Mouse (Mus musculus) midbrain, embryonic 14.5 days (tissue): Measurements from ENCODE around the gene Lysmd2. TPM values are rescaled to one million over a fixed set of nuclear protein-coding genes. Genes with fewer than 3 reads are reported as not detected.

Source experiments
- ATAC-seq: fragments of 200-750 bp; cut with Nextera tagmentation; 2 replicates; pipeline ENCODE4 v1.8.0; 2017; ENCODE audit warnings: moderate number of reproducible peaks, moderate library complexity; ENCODE audit not compliant: low FRiP score, low TSS enrichment
- DNase-seq: peaks from one replicate; pipeline ENCODE4 v3.0.0-alpha.2; 2015
- H3K27ac ChIP-seq: fragments of 300-500 bp; sonication (generic); replicated peaks from 2 replicates; pipeline ENCODE4 v1.5.1; 2014; ENCODE audit warnings: mild to moderate bottlenecking, low read depth, low read length, moderate library complexity
- H3K27me3 ChIP-seq: fragments of 300-500 bp; sonication (generic); 2 replicates; pipeline ENCODE4 v1.6.1; 2014; ENCODE audit warnings: low read length, control low read depth, mixed read lengths; ENCODE audit not compliant: control insufficient read depth, insufficient read depth
- H3K36me3 ChIP-seq: fragments of 300-500 bp; sonication (generic); 2 replicates; pipeline ENCODE4 v1.6.1; 2014; ENCODE audit warnings: low read length, control low read depth; ENCODE audit not compliant: control insufficient read depth, insufficient read depth
- H3K4me1 ChIP-seq: fragments of 300-500 bp; sonication (generic); 2 replicates; pipeline ENCODE4 v1.6.1; 2014; ENCODE audit warnings: mild to moderate bottlenecking, antibody characterized with exemption, low read length, control low read depth; ENCODE audit not compliant: control insufficient read depth, insufficient read depth
- H3K4me2 ChIP-seq: fragments of 300-500 bp; sonication (generic); 2 replicates; pipeline ENCODE4 v1.6.1; 2014; ENCODE audit warnings: mild to moderate bottlenecking, low read length, moderate library complexity
- H3K4me3 ChIP-seq: fragments of 300-500 bp; sonication (generic); replicated peaks from 2 replicates; pipeline ENCODE4 v1.5.1; 2014; ENCODE audit warnings: low read depth, low read length
- H3K9ac ChIP-seq: fragments of 300-500 bp; sonication (generic); replicated peaks from 2 replicates; pipeline ENCODE4 v1.6.1; 2014; ENCODE audit warnings: mild to moderate bottlenecking, low read length, moderate library complexity
- H3K9me3 ChIP-seq: fragments of 300-500 bp; sonication (generic); 2 replicates; pipeline ENCODE4 v1.6.1; 2016; ENCODE audit warnings: low read length, control low read depth, mixed read lengths; ENCODE audit not compliant: control insufficient read depth
- WGBS: fragments of 180-500 bp; shearing (Covaris S2); extraction: QIAGEN DNeasy Blood & Tissue Kit; methylation state at CpG from one replicate; pipeline ENCODE4 v1.1.7; 2014; 5-methylcytosine and 5-hydroxymethylcytosine counted together
- polyA plus RNA-seq: library from polyadenylated mRNA; unstranded; fragments of >200 nt; fragmentation: Nextera tagmentation; extraction: Ambion mirVana; gene quantifications from 2 replicates; pipeline ENCODE4 v1.2.1, GENCODE M21; 2014

Gene Lysmd2
- polyA plus RNA-seq, result 29.0 and 34.3 TPM in 2 replicates

GRCm38 (mm10) chr9:75625556-75626307 is at the start of gene Lysmd2:
TSS of gene Lysmd2 (plus strand) at chr9:75625741.
- peak within 1 kb of the TSS; percentile 85 for H3K4me2 ChIP-seq
- H3K4me3 ChIP-seq, result peak within 1 kb of the TSS; percentile 77
- DNase-seq, result peak; percentile 85
- no peaks in the 10 kb centered on the region for H3K9me3 ChIP-seq
- 0 out of 2 replicates have a peak, but pooled peaks cover 4% of the 10 kb centered on the region for H3K4me1 ChIP-seq
- H3K27ac ChIP-seq, result peak within 1 kb of the TSS; percentile 97
- peak within 1 kb of the TSS; percentile 95 for H3K9ac ChIP-seq
- no peaks in the 10 kb centered on the region for H3K27me3 ChIP-seq
- ATAC-seq, result peak; percentile 89
- H3K36me3 ChIP-seq, result no peaks in the 10 kb centered on the region
- WGBS, result under 1% methylated on average over 93 of the region's 94 CpGs

GRCm38 (mm10) chr9:75579321-75579720 is 46.2 kb upstream of the Lysmd2 start:
- no peak overlapping the region for H3K4me3 ChIP-seq
- H3K4me1 ChIP-seq, result no peaks in the 10 kb centered on the region
- ATAC-seq (no peak), DNase-seq (no peak)
- H3K27ac ChIP-seq, result no peak overlapping the region
- 92% methylated on average over 6 of the region's 6 CpGs for WGBS
- H3K36me3 ChIP-seq, result peaks cover 96% of the 10 kb centered on the region
- H3K4me2 ChIP-seq, result no peak overlapping the region
- no peak overlapping the region for H3K9ac ChIP-seq
- H3K27me3 ChIP-seq, result no peaks in the 10 kb centered on the region
- H3K9me3 ChIP-seq, result no peaks in the 10 kb centered on the region

- peak; percentile 78 for DNase-seq
- Histone ChIP-seq H3K27me3 (no peaks in the 10 kb centered on the region), H3K36me3 (peaks cover 96% of the 10 kb centered on the region), H3K4me1 (no peaks in the 10 kb centered on the region), H3K9ac (no peak overlapping the region), H3K9me3 (no peaks in the 10 kb centered on the region), H3K27ac (no peak overlapping the region), H3K4me2 (no peak overlapping the region), H3K4me3 (no peak overlapping the region)
- WGBS, result 57% methylated on average over 7 of the region's 7 CpGs
- ATAC-seq, result no peak
Measured at GRCm38 (mm10) chr9:75581694-75582350, 43.7 kb upstream of the Lysmd2 start.

- 88% methylated on average over 15 of the region's 15 CpGs for WGBS
- Histone ChIP-seq H3K9ac (no peak overlapping the region), H3K4me1 (0 out of 2 replicates have a peak, but pooled peaks cover 2% of the 10 kb centered on the region), H3K9me3 (no peaks in the 10 kb centered on the region), H3K4me2 (no peak overlapping the region), H3K27me3 (no peaks in the 10 kb centered on the region), H3K36me3 (peaks cover 91% of the 10 kb centered on the region), H3K4me3 (no peak overlapping the region), H3K27ac (no peak overlapping the region)
- ATAC-seq, result no peak
- no peak for DNase-seq
Measured at GRCm38 (mm10) chr9:75589850-75590790, 35.4 kb upstream of the Lysmd2 start.

GRCm38 (mm10) chr9:75593481-75593880 is 32.1 kb upstream of the Lysmd2 start:
- Histone ChIP-seq H3K27me3 (no peaks in the 10 kb centered on the region), H3K4me1 (0 out of 2 replicates have a peak, but pooled peaks cover 2% of the 10 kb centered on the region), H3K27ac (0 out of 2 replicates have a peak overlapping the region, but pooled peaks have one; percentile 26), H3K4me3 (no peak overlapping the region), H3K9ac (no peak overlapping the region), H3K4me2 (no peak overlapping the region), H3K9me3 (no peaks in the 10 kb centered on the region), H3K36me3 (peaks cover 62% of the 10 kb centered on the region)
- ATAC-seq, result no peak; the same call in 1 of the 2 replicates
- DNase-seq, result peak; percentile 72
- 74% methylated on average over 5 of the region's 5 CpGs for WGBS

GRCm38 (mm10) chr9:75597036-75597435 is 28.5 kb upstream of the Lysmd2 start:
- no peak overlapping the region for H3K27ac ChIP-seq
- 95% methylated on average over 13 of the region's 13 CpGs for WGBS
- H3K36me3 ChIP-seq, result peaks cover 34% of the 10 kb centered on the region
- H3K4me3 ChIP-seq, result no peak overlapping the region
- H3K4me2 ChIP-seq, result no peak overlapping the region
- H3K9me3 ChIP-seq, result no peaks in the 10 kb centered on the region
- ATAC-seq (no peak), DNase-seq (no peak)
- peaks cover 9% of the 10 kb centered on the region; the same call in 1 of the 2 replicates for H3K4me1 ChIP-seq
- no peaks in the 10 kb centered on the region for H3K27me3 ChIP-seq
- no peak overlapping the region for H3K9ac ChIP-seq

GRCm38 (mm10) chr9:75597596-75597995 is 27.9 kb upstream of the Lysmd2 start:
- no peaks in the 10 kb centered on the region for H3K27me3 ChIP-seq
- no peak overlapping the region for H3K4me3 ChIP-seq
- no peaks in the 10 kb centered on the region for H3K9me3 ChIP-seq
- no peak overlapping the region for H3K27ac ChIP-seq
- no peak overlapping the region for H3K9ac ChIP-seq
- ATAC-seq (no peak), DNase-seq (no peak)
- H3K4me1 ChIP-seq, result peaks cover 9% of the 10 kb centered on the region; the same call in 1 of the 2 replicates
- WGBS, result 82% methylated on average over 4 of the region's 4 CpGs
- H3K4me2 ChIP-seq, result no peak overlapping the region
- H3K36me3 ChIP-seq, result peaks cover 29% of the 10 kb centered on the region

- Histone ChIP-seq H3K27ac (no peak overlapping the region), H3K9ac (no peak overlapping the region), H3K27me3 (no peaks in the 10 kb centered on the region), H3K4me2 (no peak overlapping the region), H3K4me3 (no peak overlapping the region), H3K4me1 (peaks cover 7% of the 10 kb centered on the region; the same call in 1 of the 2 replicates), H3K36me3 (peaks cover 13% of the 10 kb centered on the region), H3K9me3 (no peaks in the 10 kb centered on the region)
- WGBS, result 29% methylated on average over 5 of the region's 5 CpGs
- ATAC-seq, result peak; percentile 88
- peak; percentile 84 for DNase-seq
Measured at GRCm38 (mm10) chr9:75599191-75599841, 26.2 kb upstream of the Lysmd2 start.
